Mouse (Mus musculus) liver, postnatal 0 days (tissue): ENCODE measurements at regions not wholly inside any gene's neighbourhood (a gene's known extent, or its start where the extent isn't known, plus 50 kb on each side); places are given as distances from the start of the nearest gene placed in this dataset.

ENCODE experiments used
- CTCF ChIP-seq: sonication (generic); IDR thresholded peaks from 2 replicates; pipeline ENCODE4 v1.5.1; 2016; ENCODE audit warnings: antibody characterized with exemption, low read depth
- EP300 ChIP-seq: IDR thresholded peaks from 2 replicates; pipeline ENCODE4 v1.6.1; 2016; ENCODE audit warnings: antibody characterized with exemption, low read depth, mild to moderate bottlenecking

DNA sequence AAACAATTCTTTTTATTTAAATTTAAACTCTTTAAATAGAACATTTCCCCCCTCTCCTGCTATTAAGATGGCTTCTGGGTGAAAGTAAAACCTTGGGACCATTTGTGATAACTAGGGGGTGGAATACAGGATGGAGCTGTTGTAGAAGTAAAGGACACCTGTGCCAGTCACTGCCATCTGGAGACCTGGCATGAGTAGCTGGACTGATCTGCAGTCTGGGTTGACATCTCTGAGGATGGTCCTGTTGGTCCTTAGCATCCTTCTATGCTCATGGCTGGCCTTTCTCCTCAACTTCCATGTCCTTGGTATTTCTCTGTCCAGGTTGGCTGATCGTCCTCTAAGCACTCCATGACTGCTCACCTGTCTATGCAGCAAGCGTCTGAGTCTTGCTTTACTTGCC is 58.3 kb downstream of the Gm815 start:
- TF ChIP-seq CTCF (no peak), EP300 (no peak)
